Mouse (Mus musculus) gastrocnemius, adult 8-10 months (tissue): ENCODE data around the gene St6galnac6. TPM values are rescaled to one million over a fixed set of nuclear protein-coding genes. Genes with fewer than 3 reads are reported as not detected.
A peak's percentile ranks its signal among the peaks of the same experiment; 100 is the strongest.

Source experiments
- DNase-seq, 2 experiments: peaks; one replicate each; pipeline ENCODE4 v3.0.0; 2022; ENCODE audit warnings: low spot score in 2 of 2
- total RNA-seq, 4 experiments: library from RNA; stranded (reverse); gene quantifications; 2 replicates each; pipeline ENCODE4 v1.2.4; 2022

Gene St6galnac6
- total RNA-seq, 4 experiments from 2014 or later, result 48.6 to 61.3 (median 54.9) TPM

DNA sequence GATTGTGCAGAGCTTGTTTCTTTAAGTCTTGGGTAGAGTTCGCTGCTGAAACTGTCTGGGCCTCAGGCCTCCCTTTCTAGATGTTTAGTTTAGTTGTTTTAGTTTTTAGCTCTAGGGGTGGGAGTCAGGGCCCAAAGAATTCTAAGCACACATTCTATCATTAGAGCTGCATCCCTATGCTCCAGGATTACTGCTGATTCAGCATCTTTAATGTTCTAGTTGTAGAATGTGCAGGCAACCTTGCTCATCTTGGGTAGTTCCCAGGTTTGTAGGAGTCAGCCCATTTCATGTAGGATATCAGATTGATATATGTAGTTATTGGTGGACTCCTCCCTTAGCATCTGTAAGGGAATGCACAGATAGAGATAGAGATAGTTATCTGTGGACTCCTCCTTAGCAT, 17.6 kb downstream of the St6galnac6 start:
- DNase-seq, result no peak

DNA sequence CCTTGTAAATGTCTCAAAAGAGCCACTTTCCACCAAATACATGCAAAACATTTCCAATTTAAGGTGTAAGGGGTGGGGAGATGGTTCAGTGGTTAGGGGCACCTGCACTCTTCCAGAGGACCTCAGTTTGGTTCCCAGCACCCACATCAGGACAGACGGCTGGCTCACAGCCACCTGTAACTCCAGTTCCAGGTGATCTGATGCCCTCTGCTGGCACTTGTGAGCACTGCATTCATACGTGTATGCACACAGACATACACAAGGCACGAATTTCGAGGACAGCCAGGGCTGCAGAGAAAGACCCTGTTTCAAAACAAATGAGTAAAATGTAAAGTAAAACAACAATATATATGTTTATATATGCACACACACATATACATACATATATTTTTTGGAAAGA, 18.1 kb downstream of the St6galnac6 start:
- no peak for DNase-seq

DNA sequence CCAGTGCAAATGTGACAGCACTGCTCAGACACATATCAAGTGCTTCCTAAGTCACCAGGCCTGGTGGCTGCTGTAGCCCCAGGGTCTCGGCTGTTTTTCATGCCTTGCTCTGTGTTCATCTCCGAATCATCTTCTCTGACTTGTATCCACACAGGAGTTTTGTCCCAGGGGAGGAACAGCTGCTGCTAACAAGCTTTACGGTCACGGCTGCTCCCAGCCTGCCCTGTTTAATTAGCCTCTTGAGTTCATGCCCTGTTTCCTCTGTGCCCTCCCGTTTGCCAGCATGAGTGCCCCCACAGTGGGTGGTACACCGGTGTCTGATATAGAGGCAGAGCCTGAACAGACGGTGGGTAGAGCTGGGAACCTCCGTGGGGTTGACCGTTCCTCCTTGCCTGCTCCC, 18.5 kb downstream of the St6galnac6 start:
- DNase-seq, result no peak

DNA sequence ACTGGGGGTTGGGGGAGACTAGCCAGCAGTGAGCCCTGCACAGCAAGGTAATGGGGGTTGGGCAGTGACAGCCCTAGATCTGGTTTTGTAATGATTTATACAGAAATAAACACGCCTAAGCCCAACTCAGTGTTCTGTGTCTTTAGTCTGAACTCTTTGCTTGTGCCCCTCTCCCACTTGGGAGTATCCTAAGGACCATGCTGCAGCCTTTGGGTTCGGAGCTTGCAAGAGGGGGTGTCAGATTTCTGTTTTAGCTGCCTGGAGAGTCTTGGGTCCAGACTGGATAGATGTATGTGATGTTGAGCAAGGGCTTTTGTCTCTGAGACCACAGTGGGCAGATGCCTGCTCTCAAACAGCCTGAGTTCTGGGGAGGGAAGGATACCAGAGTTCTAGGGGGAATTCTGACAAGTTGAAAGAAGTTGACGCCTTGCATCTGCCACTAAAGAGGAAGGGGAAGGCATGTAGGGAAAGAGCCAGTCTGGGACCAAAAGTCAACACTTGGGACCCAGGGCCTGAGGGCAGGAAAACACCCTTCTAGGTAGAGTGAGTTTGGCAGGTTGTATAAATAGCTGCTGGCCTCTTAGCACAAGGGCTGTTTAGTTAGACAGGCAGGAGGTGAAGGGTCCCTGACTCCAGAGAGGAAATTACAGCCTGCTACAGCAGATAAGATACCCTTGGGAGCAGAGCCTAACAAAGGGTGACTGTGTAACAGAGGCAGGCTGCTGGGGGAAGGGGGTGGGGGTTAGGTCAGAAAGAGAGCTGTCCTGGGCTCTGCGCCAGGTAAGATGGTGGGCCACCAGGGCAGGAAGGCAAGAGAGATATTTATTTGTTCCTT, 21.4 kb downstream of the St6galnac6 start:
- DNase-seq, result no peak

DNA sequence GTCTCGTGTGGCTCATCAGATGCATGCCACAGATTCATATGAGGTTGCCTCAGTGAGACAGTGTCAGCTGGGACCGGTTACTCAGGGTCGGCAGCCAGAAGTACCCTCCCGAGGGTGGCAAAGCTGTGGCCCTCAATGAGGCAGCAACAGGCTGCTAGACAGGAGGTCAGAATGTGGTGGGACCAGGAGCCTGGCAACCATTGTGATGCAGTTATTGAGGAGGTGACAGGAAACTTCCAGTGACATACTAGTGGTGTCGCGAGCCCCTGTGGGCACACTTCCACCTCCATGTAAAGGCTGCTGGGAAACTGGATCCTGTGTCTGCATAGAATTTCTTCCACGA, 22.0 kb downstream of the St6galnac6 start, which contains the start of gene Ak1:
Gene Ak1 (plus strand): TSS at position 242 of the 343 bp plus-strand sequence.
- no peak for DNase-seq

DNA sequence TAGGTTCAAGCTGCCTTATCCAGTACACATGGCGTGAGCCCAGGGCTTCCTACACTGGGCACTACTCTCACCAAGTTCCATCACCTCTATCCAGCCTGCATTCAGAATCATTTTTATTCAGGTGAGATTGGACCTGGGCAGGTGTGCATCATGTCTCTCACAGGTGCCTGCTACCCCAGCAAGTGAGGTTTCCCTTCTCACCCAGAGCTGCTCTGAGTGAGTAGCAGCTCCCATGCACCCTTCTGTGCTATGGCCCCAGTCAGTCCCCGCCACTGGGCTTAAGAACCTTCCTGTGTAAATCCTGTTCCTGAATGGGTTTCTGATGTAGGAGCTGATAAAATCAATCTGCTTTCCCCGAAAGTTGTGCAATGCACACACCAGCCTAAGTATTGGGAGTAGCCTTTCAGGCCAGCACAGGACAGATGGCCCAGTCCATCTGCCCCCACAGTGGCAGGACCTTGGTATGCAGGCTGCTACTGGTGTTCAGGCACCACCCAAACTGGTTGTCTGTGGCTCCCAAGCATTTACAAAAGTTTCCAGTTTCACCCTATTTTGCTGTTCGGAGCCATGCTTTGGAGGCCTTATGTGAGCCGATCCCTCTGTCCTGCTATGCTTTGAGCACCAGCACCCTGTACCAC, 24.7 kb downstream of the St6galnac6 start:
- DNase-seq, result no peak

DNA sequence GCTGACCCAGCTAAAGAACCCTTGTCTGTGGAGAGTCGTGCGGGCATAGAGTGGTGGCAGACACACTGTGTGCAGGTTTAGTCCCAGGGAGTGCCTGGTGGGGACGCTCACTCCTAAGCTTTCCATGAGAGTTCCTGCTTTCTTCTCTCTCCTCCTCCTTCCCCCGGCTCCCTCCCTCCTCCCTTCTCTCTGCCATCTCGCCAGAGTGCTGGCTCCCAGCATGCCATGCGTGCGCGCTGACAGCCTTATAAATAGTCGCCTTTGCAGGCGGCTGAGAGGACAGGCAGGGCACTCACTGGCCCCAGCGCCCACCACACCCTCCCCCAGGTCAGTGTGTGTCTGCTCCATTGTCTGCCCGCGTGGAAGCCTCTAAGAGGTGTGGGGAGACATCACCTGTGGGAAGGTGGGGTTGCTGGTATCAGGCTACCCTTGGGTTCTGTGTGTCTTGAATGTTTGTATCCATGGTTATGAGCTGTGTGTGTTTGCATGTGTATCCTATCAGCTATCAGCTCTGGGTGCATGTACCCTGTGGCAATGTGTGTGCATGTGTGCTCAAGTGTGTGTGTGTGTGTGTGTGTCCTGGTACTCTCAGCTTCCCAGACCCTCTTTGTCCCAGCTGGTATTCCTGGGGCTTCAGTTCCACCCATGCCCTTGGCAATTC, 25.8 kb downstream of the St6galnac6 start:
- peak; percentile 73 to 82 for DNase-seq

DNA sequence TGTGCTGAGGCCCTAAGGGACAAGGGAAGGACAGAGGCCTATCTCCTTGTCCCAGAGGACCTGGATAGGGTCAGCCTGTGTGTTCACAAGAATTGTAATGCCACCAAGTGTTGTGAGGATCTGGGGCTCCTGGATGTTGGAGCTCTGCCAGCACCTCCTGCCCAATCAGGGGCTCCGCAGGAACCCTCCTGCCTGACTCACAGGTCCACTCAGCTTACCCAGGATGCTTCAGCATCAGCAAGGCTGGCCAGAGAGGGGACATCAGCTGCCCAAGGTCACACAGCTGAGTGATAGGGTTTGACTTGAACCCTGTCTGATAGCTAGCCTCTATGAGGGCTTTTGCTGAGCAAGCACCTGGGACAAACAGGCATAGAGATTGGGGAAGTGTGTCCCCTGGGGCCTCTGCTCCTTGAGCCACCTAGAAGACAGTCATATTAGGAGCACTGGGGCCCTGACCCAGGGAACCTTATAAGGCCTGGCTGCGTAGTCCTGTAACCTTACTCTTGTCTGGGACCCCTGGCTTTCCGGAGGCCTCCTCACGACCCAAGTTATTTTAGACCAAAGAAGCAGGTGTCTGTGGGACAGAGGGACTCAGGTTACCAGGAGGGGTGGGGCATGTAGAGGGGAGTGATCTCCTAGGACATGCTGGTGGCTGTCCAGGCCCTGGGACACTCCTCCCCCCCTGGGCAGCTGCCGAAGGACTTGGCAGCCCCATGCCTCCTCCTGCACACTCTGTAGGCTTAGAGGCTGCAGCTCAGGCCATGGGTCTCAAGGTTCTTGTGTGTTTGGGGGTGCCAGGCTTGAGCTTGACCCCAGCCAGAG, 26.6 kb downstream of the St6galnac6 start:
- DNase-seq, result peak; percentile 84 to 92

DNA sequence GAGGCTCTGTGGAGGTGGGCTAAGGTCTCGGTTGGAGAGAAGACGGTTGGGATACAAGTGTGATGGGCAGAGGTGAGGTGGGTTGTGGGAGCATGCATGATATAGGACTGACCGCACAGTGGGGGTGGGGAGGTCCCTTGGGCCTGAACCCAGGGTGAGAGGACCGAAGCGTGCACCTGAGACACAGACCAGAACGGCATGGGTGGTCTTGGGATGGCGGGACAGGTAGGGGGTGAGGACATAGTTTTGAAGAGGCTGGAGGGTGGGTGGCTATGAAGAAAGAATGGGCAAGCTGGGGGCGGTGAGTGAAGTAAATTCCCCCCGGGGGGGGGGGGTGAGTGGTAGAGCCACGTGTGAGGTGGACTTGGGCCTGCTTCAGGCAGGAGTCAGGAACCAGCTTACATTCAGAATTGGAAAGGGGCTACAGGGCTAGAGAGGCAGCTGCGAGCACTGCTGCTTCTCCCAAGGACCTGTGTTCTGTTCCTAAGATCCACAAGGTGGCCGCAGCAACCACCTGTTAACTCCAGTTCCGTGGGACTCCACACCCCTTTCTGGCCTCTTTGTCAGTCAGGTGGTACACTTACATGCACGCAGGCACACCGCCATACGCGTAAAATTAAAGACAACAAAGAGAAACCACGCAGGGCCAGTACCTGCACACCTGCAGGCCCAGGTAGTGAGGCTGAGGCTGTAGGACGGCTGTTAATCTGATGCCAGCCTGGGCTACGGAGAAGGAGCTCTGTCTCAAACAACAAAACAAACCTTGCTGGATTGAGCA, 27.9 kb downstream of the St6galnac6 start:
- no peak for DNase-seq

DNA sequence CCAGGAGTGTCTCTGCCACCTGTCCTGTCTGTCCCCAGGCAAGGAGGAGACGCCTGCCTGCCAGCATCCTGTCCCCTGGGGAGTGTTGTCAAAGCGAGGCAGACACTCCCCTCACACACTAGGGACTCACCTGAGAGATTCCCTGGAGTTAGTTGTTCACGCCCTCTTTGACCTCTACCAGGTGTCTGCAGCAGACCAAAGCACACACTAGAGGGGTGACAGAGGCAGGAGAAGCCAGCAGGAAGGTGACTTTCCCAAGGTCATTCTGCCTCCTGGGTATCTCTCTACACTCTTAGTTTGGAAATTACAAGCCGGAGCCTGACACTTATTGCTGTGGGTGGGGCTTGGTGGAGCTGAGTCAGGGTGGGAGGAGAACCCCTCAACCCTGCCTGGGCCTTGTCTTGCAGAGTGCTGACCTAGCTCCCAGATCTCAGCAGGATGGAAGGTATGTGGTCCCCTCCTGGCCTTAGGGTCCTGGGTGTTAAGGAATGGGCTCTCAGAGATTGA, 28.6 kb downstream of the St6galnac6 start:
- DNase-seq, result no peak

DNA sequence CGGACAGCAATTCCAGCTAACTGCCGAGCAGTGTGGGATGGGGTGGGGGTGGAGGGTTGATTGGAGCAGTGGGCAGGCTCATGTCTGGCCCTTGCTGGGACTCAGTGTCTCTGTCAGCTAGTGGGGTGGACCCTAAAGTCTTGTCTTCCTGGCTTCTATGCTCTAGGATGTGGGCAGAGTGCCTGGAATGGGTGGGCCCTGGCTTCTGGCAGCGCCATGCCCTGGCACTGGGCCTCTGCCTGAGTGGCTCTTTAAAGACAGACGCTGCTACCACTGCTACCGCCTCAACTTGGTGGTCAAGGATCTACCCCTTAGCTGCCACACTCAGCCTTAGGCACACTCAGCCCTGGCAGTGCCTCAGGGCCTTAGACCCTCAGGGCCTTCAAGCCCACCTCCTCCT, 29.2 kb downstream of the St6galnac6 start:
- DNase-seq, result peak; percentile 81 to 87

DNA sequence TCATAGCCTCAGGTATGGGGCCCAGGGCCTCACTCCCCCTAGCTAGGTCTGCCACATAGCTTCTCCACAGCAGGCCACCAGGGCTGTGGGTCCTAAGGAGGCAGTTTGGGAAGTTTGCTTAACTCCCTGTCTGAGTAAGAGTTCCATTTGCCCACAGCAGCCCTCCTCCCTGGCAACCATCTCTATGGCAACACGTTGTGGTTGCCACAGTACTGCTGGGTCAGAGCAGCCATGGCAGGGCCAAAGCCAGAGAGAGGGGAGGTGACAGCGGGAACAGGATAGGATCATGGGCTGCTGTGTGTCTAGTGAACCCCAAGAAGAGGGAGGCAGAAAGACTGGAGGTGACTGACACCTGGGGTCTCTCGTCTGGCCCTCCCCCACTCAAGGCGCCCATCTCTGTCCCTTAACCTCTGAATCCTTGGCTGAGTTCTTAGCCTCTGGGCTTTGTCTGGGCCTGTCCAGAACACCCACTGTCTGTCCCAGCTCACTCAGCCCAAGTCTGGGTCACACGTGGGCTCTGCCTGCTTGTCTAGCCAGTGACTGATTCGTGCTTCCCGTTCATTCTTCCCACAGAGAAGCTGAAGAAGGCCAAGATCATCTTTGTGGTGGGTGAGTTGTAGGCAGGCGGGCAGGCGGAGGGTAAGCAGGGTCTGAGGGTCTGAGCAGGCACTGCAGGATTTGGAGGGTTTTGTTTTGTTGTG, 29.9 kb downstream of the St6galnac6 start:
- no peak for DNase-seq

DNA sequence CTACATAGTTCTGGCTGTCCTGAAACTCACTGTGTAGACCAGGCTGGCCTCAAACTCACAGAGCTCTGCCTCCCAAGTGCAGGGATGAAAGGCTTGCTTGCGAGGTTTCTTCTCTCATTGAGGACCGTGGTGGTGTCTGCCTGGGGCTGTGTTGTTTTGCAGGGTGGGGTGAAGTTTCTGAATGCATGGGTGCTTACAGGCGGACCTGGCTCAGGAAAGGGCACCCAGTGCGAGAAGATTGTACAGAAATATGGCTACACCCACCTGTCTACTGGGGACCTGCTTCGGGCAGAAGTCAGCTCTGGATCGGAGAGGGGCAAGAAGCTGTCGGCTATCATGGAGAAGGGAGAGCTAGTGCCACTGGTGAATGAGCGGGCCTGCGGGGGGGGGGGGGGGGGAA, 30.5 kb downstream of the St6galnac6 start:
- DNase-seq, result no peak

DNA sequence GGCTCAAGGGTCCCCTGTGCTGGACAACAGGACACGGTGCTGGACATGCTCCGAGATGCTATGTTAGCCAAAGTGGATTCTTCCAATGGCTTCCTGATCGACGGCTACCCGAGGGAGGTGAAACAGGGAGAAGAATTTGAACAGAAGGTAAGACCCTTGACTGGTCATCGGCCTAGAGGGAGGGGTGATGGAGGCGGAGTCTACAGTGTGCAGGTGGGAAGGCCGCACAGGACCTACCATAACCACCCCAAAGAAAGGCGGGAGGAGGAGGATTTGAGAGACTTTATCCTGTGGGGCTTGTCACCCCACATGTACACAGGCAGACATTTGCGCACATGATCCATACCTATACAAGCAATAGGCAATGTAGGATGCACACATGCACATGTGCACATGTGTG, 31.5 kb downstream of the St6galnac6 start:
- DNase-seq, result no peak

DNA sequence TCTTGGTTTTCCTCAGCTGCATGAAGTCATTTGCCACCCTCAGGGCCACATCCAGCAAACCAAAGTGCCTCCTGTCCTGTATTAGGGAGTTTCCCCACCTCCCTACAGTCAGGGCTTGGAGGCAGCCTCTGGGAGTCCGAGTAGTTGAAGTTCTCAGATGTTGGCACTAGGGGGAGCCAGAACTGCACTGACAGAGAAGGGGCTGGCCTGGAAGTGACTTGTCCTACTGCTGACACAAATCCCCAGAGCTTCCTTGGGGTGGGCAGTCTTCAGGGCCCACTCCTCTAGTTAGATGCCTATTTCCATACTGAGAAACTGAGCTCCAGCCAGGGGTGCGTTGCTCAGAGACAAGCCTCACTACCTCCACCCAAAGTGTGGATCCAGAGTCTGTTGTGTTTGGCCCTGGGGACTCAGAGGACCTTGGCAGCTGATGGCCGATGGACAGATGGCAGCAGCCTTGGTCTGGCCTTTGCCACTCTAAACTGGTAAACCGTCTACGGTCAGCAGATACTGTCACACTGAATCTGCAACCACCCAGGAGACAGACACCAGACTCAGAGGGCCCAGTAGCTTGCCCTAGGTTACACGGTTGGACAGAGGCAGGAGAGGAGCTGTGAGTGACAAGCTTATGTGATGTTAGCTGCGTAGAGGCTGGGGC, 32.4 kb downstream of the St6galnac6 start:
- DNase-seq, result peak; percentile 74 to 77

DNA sequence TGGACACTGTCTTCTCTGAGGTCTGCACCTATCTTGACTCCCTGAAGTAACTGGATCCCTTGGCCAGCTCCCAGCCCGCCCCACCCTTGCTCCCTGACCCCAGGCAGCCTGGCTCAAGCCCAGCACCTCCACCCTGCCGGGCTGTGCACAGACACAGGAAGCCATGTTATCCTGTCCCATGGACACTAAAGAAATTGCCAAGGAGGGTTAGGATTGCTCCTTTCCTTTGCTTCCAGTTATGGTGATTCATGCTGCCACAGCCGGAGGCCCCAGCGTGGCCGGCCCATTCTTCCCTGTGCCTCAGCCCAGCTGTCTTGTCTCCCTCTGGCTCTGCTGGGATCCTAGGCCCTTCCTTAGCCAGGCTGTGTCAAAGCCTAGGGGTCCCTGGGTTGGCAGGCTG, 34.2 kb downstream of the St6galnac6 start:
- DNase-seq, result peak in 1 of 2 experiments; percentile 60

DNA sequence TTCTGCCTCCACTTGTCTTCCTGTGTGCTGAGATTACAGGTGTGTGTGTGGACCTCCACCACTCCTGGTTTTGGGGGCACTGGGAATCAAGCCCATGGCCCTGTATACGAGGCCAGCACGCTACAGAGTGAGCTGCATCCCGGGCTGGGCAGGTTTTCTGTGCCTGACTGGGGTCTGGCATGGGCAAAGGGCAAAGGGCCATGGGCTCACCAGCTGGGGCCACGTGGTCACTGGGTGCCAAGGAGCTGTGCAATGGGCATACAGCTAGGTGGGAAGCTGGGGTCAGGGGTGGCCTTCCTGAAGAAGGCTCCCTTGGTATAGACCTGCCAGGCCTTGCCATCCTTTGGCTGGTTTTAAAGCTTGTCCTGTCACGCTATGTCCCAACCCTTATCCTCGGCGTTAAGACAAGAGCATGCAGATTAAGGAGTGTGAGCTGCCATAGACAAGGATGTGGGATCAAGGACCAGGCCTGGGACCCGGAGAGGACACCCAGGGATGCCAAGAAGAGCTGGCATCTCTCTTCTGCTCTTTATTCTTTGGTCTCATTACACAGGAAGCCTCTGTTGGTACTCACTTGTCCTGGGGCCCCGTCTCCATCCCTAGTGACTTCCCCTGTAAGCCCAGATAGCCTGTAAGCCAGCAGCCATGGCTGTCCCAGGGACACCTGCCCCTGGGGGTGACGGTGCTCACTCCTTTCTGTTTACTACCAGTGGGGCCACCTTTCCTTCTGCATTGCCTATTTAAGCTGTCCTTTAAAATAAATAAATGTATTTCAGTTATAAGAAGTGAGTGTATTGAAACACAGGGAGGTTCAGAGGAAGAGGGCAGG, 35.0 kb downstream of the St6galnac6 start:
- DNase-seq, result no peak

DNA sequence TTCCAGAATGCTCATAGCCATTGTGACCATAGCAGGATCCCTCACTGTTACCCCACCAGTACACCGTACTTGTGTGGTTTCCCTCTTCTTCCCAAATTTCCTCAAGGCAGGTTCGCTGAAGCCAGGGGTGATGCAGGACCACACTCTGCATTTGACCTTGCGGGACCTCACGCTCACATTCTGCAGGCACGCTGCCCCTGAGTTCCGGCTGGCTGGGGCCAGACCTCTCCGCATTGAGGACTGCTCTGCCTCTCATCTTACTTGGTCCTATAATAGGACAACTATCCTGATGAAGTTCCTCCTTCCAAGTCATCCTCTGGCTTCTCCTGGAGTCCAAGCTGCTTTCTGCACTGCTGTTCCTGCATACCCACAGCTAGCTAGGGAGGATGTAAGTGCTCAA, 37.1 kb downstream of the St6galnac6 start:
- no peak for DNase-seq
